Mouse (Mus musculus): ENCODE data around the gene Jam2.

DNA sequence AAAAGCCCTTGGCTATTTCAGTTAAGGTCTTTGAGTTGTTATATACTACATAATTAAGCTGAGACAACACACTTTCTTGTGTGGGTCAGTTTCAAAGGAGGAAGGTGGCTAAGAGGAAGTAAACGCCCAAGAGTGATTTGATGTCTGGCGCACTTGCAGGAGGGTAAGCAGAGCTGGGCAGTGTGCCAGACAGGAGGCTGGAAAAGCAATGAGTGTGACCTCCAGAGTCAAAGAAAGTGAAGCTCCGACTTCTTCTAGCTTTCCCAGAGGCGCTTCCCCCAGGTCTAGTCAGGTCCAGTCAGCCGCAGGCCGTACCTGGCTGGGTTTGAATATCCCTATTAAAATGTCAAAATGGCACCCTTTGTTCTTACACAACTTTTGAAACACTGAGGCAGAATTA, 28.3 kb downstream of the Jam2 start:
- TF ChIP-seq POLR2A (IDR thresholded peaks at IDR 0.05; ENCODE audit: borderline replicate concordance, insufficient read depth, low read length) (no peak), CTCF (IDR thresholded peaks at IDR 0.05; ENCODE audit: borderline replicate concordance, insufficient read depth, low read depth, low read length) (no peak)

All from cerebellum, adult 2 months (tissue).